Mouse (Mus musculus): ENCODE data around the gene Cbl. TPM values are rescaled to one million over a fixed set of nuclear protein-coding genes. Genes with fewer than 3 reads are reported as not detected.

Cbl gene
- polyA plus RNA-seq, 1 experiment, result 14.2 TPM

DNA sequence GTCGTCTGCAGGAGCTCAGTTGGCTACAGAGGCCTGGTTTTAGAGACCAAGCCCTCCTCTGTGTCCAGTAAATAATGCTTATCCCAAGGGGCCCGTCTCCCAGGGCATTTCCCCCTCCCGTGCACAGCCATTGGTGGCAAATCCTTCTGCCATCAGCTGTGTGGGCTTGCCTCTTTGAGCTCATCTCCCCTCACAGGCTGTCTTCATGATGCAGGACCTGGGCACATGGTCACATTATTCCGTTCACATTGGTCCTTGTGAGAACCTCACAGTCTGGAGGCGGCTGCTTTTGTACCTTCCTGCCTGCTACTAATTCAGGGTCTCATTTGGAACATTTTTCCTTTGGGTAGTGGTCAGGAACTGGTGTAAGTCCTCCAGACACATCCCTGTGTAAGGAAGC, 91.9 kb downstream of the Cbl start:
- Histone ChIP-seq H3K4me1 (ENCODE audit: control insufficient read depth, insufficient read depth, low read length) (peaks cover 6% of the 10 kb centered on the region; the same call in 1 of the 2 replicates), H3K4me3 (replicated peaks; ENCODE audit: extremely low read depth, low read depth, low read length) (no peak overlapping the region)
- TF ChIP-seq CTCF (IDR thresholded peaks at IDR 0.05; ENCODE audit: insufficient read depth, low read length) (no peak), POLR2A (IDR thresholded peaks at IDR 0.05; ENCODE audit: borderline replicate concordance, extremely low read depth, low read depth, low read length) (no peak)
- WGBS, result 64% methylated on average over 5 of the region's 5 CpGs
- DNase-seq, result no peak

DNA sequence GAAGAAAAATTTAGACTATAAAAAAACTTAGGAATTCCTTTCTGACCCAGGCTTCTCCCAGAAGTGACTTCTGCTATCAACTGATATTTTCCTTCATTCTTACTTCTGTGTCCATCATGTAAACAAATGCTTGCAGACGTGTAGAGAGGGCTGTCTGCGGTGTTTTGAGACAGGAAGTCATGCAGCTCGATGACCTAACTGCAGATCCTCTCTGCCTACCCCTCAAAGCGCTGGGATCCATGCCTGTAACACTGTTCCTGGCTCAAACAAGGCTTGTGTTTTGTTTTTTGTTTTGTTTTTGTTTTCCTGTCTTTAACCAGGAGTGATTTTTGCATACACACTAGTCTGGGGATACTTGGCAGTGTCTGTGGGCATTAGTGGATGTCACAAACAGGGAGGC, 96.0 kb downstream of the Cbl start:
- WGBS, result 32% methylated on average over 4 of the region's 4 CpGs
- DNase-seq, result no peak
- Histone ChIP-seq H3K4me1 (ENCODE audit: control insufficient read depth, insufficient read depth, low read length) (peaks cover 6% of the 10 kb centered on the region; the same call in 1 of the 2 replicates), H3K4me3 (replicated peaks; ENCODE audit: extremely low read depth, low read depth, low read length) (no peak overlapping the region)
- TF ChIP-seq CTCF (IDR thresholded peaks at IDR 0.05; ENCODE audit: insufficient read depth, low read length), result no peak
- no peak for TF ChIP-seq POLR2A (IDR thresholded peaks at IDR 0.05; ENCODE audit: borderline replicate concordance, extremely low read depth, low read depth, low read length)

DNA sequence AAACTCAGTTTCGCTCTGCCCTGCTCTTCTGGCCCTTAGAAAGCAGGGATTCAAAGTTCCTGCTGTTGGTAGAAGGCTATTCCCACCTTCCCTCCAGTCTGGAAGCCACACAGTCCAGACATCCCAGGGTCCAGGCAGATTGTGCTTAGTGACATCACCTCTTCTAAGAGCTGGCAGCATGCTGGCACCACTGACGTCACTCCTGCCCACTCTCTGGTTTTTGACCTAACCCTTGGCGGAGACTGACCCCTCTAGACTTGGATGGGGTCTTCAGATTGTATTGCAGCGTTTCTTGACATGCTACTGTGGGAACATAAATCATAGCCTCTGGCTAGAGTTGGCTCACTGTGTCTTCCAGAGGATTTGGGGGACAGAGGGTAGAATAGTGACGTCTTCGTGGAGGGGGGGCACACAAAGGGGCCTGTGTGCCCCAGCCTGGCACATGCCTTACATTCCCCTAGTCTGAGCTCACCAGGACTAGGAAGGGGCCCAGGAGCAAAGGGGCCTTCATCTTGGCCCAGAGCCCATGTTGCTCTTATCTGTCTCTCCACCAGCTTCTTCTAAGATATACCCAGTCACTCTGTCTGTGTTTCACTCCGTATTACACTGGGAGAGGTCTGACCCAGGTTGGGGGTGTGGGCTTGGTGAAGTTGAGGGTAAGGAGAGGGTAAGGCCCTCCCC, 98.0 kb downstream of the Cbl start:
- Histone ChIP-seq H3K4me3 (replicated peaks; ENCODE audit: extremely low read depth, low read depth, low read length) (peak overlapping the region; percentile 64), H3K4me1 (ENCODE audit: control insufficient read depth, insufficient read depth, low read length) (peaks cover 6% of the 10 kb centered on the region)
- no peak for TF ChIP-seq CTCF (IDR thresholded peaks at IDR 0.05; ENCODE audit: insufficient read depth, low read length)
- TF ChIP-seq POLR2A (IDR thresholded peaks at IDR 0.05; ENCODE audit: borderline replicate concordance, extremely low read depth, low read depth, low read length), result no peak
- 27% methylated on average over 7 of the region's 7 CpGs for WGBS
- no peak for DNase-seq

DNA sequence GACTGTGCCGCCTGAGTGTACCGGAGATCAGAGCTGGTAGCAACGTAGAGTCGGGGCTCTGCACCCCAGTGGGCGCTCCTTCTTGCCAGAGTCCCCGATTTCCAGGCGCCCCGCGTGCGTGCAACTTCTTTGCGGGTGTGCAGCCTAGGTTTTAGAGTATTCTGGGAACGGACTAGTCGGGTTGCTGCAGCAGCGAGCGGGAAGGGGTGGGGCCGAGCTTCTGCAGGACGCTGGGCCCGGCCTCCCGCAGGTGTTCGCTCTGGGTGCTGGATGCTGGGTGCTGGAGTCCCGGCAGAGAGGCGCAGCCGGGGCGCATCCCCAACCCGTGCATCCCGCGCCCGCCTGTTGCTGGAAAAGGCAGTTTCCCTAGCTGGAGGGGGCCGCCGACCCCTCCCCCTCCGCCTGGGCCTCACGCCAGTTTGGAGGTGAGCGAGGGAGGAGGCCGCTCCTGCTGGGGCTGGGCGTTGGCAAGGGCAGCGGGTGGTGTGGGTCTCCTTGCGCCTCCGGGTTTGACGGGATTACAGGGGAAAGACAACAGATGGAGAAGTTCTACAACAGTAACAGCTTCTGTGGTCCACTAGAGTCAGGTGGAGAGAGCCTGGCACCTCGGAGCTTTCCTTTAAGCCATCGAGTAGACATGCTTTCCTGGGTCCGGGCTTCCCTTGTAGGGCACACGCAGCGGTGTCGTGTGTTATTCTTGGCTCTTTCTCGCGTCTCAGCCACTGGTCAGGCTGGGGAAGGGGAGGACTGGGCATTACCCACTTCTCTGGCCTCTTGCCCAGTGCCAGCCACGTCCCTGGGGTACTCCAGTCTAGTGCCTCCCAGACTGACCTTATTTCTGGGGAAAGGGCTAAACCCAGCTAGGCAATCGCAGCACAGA, 98.8 kb downstream of the Cbl start:
- peak; percentile 57 for DNase-seq
- H3K4me3 ChIP-seq (replicated peaks; ENCODE audit: extremely low read depth, low read depth, low read length), result peak overlapping the region; percentile 64
- peaks cover 6% of the 10 kb centered on the region for H3K4me1 ChIP-seq (ENCODE audit: control insufficient read depth, insufficient read depth, low read length)

DNA sequence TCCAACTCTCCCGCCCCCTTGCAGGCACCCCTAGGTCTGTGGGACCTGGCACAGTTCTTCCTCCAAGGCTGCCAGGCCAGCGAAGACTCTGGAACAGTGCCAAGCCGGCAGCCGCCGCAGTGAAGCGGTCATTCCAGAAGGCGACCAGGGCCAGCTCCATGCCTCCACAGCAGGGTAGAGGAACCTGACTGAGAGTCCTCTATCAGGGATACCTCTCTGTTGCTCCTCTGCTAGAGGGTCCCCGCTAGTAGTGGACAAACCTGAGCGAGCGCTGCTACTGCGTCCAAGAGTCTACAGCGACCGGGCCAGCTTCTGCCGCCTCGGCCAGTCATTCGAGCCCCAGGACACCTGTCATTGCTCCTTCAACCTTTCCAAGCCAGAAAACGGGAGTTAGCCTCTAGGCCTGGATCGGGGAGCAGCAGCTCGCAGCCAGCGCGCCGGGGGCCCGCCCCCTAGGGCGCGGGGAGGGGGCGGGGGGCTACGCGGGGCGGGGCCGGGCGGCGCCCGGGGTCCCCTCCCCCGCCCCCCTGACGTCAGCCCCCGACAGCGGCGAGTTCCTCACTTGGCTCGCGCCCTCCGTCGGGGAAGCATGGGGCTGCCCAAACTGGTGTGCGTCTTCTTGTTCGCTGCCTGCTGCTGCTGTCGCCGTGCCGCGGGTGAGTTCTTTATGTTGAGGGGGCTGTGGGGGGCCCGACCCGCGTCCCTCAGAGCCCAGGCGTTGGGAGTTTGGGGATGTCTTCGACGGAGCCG, 99.6 kb downstream of the Cbl start, which contains the start of gene Mcam:
Gene Mcam (plus strand): TSS at position 369 of the 750 bp plus-strand sequence.
- TF ChIP-seq CTCF (IDR thresholded peaks at IDR 0.05; ENCODE audit: insufficient read depth, low read length), result no peak
- TF ChIP-seq POLR2A (IDR thresholded peaks at IDR 0.05; ENCODE audit: borderline replicate concordance, extremely low read depth, low read depth, low read length), result peak; percentile 88
- DNase-seq, result peak; percentile 71
- under 1% methylated on average over 54 of the region's 55 CpGs for WGBS
- H3K4me1 ChIP-seq (ENCODE audit: control insufficient read depth, insufficient read depth, low read length), result peaks cover 6% of the 10 kb centered on the region
- H3K4me3 ChIP-seq (replicated peaks; ENCODE audit: extremely low read depth, low read depth, low read length), result peak within 1 kb of the TSS; percentile 65

More for the DNA sequence above, 98.8 kb downstream of the Cbl start:
- TF ChIP-seq POLR2A (IDR thresholded peaks at IDR 0.05; ENCODE audit: borderline replicate concordance, extremely low read depth, low read depth, low read length) (no peak), CTCF (IDR thresholded peaks at IDR 0.05; ENCODE audit: insufficient read depth, low read length) (no peak)
- WGBS, result 2% methylated on average over 49 of the region's 49 CpGs

DNA sequence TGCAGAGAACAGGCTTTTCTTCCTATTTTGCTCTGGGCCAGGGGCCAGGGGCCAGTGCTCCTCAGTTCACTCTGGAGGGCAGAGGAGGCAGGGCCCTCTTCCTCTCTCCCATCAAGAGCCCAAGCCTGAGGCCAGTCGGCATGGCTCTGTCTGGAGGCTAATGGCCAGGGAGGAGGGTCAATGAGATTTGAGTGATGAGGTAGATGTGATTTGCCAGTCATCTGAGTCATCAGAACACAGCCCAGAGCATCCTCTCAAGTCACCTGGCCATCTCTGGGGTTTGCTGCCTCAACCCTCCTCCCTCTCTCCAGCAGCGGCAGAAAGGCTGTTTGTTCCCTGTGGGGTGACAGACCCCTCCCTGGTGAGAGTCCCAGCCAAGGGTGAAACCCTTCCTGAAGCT, 100.6 kb downstream of the Cbl start:
- Histone ChIP-seq H3K4me1 (ENCODE audit: control insufficient read depth, insufficient read depth, low read length) (peaks cover 10% of the 10 kb centered on the region), H3K4me3 (replicated peaks; ENCODE audit: extremely low read depth, low read depth, low read length) (peak overlapping the region; percentile 24)
- peak; percentile 23 for DNase-seq
- 22% methylated on average over 2 of the region's 2 CpGs for WGBS
- no peak for TF ChIP-seq POLR2A (IDR thresholded peaks at IDR 0.05; ENCODE audit: borderline replicate concordance, extremely low read depth, low read depth, low read length)
- TF ChIP-seq CTCF (IDR thresholded peaks at IDR 0.05; ENCODE audit: insufficient read depth, low read length), result no peak

DNA sequence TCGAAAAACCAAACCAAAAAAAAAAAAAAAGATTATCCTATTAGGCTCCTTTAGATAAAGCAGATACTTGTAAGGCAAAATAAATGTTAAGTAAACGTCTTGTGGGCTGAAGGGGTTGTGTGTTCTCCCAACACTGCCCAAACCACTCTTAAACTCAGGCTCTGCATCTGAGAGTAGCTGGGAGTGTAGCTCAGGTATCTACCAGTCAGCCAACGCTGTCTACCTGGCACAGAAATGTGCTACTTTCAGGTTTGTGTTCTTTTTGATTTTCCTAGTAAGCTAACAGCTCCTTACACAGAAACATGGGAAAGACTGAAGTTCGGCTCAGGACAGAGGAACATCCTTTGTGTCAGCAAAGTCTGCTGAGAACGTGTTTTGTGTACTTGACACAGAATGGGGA, 101.6 kb downstream of the Cbl start:
- TF ChIP-seq CTCF (IDR thresholded peaks at IDR 0.05; ENCODE audit: insufficient read depth, low read length), result no peak
- TF ChIP-seq POLR2A (IDR thresholded peaks at IDR 0.05; ENCODE audit: borderline replicate concordance, extremely low read depth, low read depth, low read length), result no peak
- WGBS, result 51% methylated on average over 5 of the region's 5 CpGs
- no peak overlapping the region for H3K4me3 ChIP-seq (replicated peaks; ENCODE audit: extremely low read depth, low read depth, low read length)
- no peak for DNase-seq
- peaks cover 15% of the 10 kb centered on the region for H3K4me1 ChIP-seq (ENCODE audit: control insufficient read depth, insufficient read depth, low read length)

DNA sequence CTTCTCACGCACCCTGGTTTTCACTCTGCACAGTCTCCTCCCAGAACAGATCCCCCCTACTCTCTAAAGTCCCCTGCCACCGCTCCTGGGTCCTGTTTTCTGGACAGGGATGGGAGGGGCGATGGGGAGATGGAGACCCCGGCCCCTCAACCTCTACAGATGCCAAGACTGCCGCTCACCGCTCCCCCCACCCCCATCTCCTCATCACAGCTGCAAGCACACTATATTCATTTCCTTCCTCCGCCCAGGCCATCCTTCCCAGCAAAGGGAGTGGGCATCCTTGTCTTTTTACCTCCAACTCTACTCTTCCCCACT, 102.6 kb downstream of the Cbl start:
- Histone ChIP-seq H3K4me1 (ENCODE audit: control insufficient read depth, insufficient read depth, low read length) (peaks cover 15% of the 10 kb centered on the region), H3K4me3 (replicated peaks; ENCODE audit: extremely low read depth, low read depth, low read length) (peak overlapping the region; percentile 26)
- TF ChIP-seq CTCF (IDR thresholded peaks at IDR 0.05; ENCODE audit: insufficient read depth, low read length), result no peak
- whole genome bisulfite sequencing, result 44% methylated on average over 7 of the region's 7 CpGs
- DNase-seq, result no peak

DNA sequence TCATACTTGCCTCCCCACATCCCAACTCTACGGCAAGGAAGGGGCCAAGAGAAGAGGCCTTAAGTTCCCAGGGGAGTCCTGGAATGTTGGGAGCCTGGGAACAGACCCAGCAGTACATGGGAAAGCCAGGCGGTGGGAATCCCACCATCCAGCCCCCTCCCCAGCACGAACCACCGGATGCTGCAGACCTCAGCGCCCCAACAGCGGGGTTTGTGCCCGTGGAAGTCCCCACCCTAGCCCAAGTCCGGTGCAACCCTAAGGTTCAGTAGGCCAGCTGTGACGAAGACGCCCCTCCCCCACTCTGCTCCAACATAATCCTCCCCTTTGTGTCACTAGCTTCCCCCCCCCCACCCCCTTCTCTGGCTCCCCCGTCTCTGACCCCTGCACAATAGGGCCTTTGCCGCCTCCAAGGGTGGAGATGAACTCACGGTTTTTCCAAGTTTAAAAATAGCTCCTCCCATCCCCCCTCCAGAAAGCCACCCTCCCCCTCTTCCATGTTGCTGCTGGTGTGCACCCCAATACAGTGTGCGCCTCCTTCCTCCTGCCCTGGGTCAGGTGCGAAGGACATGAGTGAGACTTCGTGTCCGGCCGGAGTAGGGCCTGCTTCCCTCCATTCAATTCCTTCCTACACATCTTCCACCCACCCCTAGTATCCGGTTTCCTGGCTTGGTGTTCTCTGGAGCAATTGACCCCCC, 103.1 kb downstream of the Cbl start:
- peak; percentile 23; the same call in 1 of the 2 replicates for TF ChIP-seq POLR2A (IDR thresholded peaks at IDR 0.05; ENCODE audit: borderline replicate concordance, extremely low read depth, low read depth, low read length)
- TF ChIP-seq CTCF (IDR thresholded peaks at IDR 0.05; ENCODE audit: insufficient read depth, low read length), result no peak
- peak overlapping the region; percentile 26 for H3K4me3 ChIP-seq (replicated peaks; ENCODE audit: extremely low read depth, low read depth, low read length)
- no peak for DNase-seq
- H3K4me1 ChIP-seq (ENCODE audit: control insufficient read depth, insufficient read depth, low read length), result peaks cover 16% of the 10 kb centered on the region
- WGBS, result 26% methylated on average over 19 of the region's 19 CpGs
